Mouse (Mus musculus): ENCODE results near the gene Kndc1.
A peak's percentile ranks its signal among the peaks of the same experiment; 100 is the strongest.

Kndc1 gene

DNA sequence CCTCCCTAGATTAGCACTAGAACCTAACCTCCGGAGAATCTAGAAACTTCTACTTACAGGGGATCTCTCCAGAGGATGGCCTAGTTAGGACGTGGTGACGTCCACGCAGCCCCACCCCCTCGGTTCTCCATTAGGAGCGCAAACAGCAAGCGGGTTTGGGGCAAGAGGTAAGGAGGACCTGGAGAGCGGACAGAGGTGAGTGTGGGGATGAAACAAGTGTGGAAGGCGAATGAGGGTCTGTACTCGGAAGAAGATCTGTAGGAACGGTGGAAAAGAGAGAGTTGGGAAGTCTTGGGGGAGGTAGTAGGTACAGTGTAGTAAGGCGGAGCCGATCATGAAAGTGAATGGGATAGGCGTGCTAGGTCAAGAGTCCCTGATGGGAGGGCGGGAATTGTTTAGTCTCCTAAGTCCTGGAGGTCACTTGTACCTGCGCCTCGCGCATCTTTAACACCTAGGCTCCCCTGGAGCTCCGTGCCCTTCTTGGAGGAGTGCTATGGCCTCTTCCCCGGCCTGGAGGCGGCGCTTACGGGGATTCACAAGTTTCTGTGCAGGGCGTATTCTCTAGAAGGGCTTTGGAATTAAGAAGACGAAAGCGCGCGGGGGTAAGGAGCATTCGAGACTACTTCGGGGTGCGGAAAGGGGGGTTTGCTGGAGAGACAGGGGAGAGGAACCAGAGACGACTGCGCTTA is 55.9 kb downstream of the Kndc1 start:
- no peak for DNase-seq (ENCODE audit: low spot score in 2 of 2)

DNA sequence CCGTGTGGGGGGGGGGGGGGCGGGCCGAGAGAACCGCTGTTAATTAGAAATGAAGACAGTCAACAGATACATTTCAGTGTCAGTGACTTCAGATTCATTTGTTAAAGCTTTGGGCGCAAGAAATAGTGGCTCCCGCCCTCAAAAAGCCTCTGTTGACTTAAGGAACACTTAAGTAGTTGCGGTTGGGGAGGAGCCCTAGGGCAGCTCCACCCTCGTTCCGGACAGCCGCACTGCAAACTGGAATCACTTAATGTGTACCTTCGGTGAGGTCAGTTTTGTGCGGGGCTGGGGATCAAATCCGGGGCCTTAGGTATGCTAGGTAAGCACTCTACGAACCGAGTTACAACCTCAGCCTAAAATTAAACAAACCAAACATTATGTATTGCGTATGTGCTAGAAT is 56.6 kb downstream of the Kndc1 start:
- DNase-seq (ENCODE audit: low spot score in 2 of 2): no peak

DNA sequence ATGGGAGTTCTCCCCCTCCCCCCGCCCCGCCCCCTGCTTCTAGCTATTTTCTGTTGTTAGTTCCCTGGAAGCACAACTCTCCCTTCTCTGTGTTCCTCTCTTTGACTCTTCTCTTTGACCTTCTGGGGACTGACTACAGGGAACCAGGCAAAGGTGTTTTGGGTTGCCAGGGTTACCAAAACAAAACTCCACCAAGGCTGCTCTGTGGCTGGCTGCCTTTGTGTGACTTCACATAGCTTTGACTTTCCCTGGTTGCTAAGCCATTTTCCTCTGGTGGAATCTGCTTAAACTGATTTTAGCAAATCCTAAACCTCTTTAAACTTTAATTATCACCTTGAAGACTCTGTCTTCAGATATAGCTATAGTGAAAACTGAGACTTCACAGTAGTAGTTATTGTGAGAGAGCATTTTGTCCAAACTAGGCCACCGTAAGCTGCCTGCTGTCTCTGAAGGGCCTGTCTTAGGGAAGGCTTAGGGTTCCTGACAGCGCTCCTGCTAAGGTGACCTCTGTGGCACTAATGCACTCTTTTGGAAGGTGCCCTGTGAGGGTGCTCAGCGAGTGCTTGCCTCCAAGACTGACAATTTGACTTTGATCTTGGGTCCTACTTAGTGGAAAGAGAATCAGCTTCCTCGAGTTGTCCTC is 57.6 kb downstream of the Kndc1 start:
- DNase-seq (ENCODE audit: low spot score in 2 of 2): no peak

DNA sequence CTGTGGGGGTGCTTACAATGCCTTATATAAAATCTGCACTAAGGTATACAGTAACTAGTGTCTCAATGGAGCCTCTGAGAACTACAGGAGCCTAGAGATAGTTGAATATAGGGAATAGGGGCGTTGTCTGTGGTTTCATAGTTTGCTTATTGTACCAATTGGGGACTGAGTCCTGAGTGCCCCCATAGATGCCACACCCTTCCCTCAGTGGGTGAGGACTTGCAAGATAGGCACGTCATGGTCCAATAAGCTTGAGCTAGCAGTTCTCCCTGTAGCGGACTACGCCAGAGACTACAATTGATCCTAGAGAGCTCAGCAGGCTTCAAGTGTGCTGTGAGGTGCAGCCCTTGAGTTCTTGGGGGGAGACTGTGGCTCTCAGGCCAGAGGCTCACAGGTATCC is 61.0 kb downstream of the Kndc1 start:
- DNase-seq (ENCODE audit: low spot score in 2 of 2): no peak

DNA sequence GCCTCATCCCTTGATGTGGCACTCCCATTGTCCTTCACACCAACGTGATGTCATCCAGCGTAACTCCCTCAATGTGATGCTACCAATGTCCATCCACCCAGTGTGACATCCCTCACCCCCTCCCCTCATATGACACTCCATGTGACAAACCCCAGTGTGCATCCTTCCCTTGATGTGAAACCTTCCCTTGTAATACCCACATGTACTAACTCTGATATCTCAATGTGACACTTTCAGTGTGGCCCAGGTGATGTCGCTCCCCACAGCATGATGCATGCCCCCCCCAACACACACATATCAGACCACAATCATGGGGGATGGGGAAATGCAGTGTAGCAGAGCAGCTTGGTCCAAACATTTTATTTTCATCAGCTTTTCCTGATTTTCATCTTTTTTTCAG is 62.2 kb downstream of the Kndc1 start:
- no peak for DNase-seq (ENCODE audit: low spot score in 2 of 2)

DNA sequence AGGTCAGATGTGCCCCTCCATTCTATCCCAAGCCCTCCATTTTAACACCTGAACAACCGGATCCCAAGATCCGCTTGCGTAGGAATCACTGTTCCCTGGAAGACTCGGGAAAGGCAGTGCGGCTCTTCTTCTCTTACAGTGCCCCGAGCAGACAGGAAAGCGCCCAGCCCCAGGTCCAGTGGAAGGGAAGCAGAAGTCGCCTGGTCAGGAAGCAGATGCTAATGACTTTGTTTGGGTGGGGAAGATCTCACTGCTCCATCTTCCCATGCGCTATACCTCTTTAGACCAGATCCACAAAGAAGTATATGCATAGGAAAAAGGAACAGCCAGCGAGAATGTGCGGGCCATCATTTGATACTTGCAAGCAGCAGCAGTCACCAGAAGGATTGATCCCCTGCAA is 62.9 kb downstream of the Kndc1 start:
- no peak for DNase-seq (ENCODE audit: low spot score in 2 of 2)

DNA sequence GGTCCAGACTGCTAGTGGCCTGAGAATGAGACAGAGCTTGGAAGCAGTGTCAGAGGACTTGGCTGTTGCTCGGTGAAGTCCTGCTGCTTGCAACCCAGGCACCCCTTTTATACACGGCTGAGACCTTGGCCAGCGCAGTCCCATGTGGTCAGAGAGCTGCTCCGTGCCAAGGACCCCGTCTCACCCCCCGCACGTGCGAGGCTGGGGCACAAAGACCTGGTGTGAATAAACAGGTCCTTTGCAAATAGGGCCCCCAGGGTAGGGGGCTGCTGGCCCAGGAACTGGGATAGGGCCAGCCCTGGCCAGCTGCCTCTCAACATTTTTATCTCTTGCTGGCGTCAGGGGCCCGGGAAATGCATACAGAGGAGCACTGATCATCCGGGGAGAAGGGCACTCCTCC is 63.5 kb downstream of the Kndc1 start:
- DNase-seq (ENCODE audit: low spot score in 2 of 2): no peak

DNA sequence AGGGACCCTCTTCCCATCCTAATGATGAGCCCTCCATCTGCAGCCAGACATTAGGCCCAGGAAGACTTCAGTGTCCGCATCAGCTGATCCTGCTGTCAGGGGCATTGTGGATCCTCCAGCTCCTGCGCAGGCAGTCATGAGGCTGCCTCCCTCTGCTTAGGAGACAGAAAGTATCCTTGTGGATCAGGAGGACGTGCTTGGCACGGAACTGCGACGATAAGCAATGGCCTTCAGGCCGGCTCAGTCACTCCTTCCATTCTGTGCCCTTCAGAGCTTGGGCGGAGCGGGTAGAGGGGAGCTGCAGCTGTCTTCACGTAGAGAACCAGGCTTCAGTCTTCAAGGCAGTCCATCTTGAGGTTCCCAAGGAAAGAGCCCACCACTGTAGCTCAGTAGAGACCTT is 66.6 kb downstream of the Kndc1 start:
- no peak for DNase-seq (ENCODE audit: low spot score in 2 of 2)

DNA sequence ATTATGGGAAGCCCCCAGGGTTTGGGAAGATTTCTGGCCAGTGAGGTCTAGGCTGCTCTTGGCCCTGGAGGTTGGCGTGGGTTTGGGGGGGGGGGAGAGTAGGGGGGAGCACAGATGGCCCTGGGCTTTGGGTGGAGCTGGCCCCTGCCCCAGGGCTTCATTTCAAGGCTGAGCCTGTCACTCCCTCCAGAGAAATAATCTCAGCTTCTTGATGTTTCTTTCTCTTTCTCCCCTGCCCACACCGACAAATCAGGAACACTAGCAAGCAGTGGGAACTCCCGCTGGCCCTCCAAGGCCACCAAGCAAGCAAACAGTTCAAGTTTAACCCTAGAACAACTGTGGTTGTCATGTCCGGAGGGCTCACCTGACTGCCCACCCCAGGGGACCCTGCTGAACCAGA is 69.3 kb downstream of the Kndc1 start:
- no peak for DNase-seq (ENCODE audit: low spot score in 2 of 2)

DNA sequence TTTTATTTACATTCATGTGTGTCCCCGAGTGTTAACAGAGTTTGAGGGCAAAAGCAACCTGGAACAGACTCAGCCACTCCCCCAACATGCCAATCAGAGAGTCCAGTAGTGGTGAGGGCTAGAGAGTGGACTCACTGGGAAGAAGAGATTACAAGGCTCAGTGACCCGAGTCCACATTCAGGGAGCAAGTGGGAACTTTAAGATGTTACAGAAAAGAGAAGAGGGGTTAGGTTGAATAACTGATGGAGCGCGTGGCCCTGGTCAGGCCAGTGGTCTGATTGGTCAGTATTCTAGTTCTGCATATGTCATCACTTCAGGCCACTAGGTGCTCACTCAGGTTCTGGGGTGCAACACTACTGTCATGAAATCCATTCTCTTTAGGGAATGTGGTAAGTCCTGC is 72.7 kb downstream of the Kndc1 start:
- no peak for DNase-seq (ENCODE audit: low spot score in 2 of 2)

DNA sequence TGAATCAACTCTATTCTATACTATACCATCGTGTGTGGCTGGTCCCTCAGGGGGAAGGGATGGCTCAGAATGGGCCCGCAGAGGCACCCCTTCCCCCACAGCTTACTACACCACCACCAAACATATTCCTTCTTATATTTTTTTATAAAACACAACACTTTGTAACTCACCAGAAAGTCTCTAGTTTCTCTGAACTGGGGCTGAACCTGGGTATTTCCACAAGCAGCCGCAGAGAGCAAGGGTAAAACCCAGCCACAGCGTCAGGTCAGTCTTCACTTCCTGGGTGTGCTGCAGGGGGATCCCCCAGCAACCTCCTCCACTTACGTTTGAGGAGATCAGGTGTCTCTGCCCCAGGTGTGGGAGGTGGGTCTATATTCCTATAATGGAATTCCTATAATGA is 73.9 kb downstream of the Kndc1 start:
- no peak for DNase-seq (ENCODE audit: low spot score in 2 of 2)

DNA sequence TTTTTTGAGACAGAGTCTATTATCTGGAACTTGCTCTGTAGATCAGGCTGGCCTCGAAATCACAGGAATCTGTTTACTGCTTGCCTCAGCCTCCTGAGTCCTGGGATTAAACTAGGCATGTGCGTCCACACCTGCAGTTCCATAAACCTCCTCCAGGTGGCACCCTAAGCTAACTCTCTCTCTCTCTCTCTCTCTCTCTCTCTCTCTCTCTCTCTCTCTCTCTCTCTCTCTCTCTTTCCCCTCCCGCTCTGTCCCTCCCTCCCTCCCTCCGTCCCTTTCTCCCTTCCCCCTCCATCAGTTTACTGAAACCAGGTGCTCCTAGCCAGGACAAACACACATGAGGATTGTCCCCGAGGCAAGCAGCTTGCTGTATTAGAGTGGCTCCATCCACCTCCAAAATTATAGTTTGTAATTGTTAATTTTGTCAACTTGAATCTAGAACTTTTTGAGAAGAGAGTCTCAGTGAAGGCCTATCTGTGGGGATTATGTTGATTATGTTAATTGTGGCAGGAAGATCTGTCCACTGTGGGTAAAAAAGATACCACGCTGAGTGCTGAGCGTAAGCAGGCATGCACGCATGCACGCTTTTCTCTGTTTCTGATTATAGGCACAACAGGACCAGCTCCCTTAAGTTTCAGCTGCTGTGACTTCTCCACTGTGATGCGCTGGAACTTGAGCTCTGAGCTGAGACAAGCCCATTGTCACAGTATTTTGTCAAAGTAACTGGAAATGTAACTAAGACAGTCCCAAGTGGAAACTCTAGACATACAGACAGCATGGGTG is 75.0 kb downstream of the Kndc1 start:
- peak; percentile 92 to 95 for DNase-seq (ENCODE audit: low spot score in 2 of 2)

DNA sequence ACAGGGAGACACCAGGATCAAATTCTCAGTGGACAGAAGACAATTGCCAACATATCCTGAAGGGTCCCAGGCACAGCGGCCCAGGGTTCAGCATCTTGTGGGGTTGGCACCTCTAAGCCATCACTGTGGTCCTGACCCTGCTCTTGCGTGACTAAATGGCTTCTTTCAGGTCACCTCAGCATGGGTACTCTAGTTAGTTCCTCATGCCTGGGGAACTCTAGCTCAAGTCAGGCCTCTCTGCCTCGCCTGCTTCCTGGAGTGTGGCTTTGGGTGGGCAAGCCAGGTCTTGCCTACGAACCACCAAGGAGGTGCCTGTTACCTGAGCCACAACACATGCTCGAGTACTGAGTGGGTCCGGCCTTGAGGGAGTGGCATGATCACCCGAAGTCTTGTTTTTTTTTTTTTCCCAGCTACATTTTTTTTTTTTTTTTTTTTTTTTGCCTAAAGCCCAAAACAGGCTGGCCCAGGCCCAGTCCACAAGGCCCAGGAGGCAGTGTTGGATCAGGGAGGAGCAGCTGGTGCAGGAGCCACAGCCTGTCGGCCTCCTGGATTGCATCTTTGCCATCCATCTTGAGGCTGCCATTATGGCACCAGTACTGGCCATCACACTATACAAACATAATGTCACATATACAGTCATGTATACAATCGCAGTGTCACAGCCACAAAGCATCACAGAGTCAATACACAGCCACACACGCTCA is 75.9 kb downstream of the Kndc1 start:
- no peak for DNase-seq (ENCODE audit: low spot score in 2 of 2)

DNA sequence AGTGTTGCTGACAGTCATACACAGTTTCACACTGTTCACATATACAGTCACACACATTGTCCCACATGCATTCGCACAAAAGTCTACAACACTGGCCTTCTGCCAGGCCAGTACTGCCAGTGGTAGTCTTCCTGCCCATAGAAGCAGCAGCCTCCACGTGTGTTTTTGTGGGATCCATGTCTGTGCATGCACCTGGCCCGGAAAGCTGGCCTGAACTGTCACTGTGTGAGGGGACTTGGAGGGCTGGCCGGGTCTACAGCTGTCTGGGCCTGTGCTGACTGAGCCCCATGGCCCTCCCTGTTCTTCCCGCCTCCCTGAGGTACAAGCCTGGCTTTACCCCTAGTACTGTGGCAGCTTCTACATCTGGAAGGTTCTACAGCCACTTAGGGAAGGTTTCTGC is 76.5 kb downstream of the Kndc1 start:
- no peak for DNase-seq (ENCODE audit: low spot score in 2 of 2)

DNA sequence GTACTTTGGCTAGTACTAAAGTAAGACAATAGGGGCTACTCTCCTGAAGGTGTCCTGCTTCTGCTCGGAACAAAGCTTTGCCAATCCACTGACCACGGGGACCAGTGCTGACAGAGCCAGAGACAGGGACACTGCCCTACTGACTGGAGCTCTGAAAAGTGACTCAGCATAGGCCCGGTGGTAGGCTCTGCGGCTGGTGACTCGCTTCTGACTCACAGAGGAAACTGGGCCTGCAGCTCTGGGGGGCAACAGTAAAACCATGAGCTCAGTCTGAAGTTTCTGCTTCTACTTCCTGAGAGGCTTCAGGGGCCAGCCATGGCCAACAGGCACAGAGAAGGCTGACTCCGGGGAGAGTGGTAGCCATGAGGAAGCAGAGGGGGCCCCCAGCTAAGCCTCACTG is 76.9 kb downstream of the Kndc1 start:
- no peak for DNase-seq (ENCODE audit: low spot score in 2 of 2)

DNA sequence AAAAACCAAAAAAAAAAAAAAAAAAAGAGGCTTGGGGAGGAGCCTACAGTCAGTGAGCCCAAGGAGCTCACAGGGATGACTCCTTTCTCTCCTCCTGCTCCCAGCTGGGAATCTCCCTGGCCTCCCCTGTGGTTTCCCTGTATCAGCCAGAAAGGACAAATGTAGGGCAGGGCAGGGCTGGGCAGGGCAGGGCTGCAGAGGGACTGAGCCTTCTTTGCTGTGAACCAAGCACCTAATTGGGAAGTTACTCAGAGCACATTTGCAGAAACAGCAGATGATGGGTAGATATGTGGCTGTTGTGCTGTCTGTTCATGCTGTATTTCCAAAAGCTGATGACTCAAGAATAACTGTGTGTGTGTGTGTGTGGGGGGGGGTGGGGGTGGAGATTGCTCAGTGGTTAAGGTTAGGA is 78.4 kb downstream of the Kndc1 start:
- no peak for DNase-seq (ENCODE audit: low spot score in 2 of 2)

DNA sequence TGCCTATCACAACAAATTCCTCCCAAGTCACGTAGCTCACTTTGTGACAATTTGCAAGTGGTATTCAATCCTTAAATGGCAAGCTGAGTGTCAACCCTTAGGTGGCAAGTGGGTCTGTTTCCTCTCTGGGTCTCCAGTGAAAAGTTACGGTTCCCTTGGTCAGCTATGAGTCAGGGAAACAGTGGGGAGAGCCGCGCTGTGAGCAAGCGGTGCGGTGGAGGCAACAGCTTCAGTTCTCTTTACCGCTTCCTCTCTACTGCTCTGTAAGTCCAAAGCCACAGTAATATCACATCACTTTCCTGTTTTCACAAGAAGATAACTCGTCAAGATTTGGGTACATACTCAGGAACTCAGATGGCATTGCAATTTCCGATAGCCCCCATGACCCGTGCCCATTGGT is 79.8 kb downstream of the Kndc1 start:
- no peak for DNase-seq (ENCODE audit: low spot score in 2 of 2)

DNA sequence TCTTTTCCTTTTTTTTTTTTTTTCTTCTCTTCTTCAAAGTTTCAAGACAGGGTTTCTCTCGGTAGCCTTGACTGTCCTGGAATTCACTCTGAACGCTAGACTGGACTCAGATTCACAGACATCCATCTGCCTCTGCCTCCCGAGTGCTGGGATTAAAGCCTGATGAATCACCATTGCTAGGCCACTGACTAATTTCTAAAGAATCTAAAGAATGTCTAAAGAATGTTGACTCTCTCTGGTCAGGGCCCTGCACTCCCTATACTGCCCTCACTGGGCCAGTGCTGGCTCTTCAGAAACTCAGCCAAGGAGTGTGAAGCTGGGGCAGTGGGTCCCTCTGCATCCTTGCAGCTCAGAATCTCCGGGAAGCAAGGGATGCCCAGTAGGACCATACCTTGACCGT is 81.0 kb downstream of the Kndc1 start:
- DNase-seq (ENCODE audit: low spot score in 2 of 2): no peak

DNA sequence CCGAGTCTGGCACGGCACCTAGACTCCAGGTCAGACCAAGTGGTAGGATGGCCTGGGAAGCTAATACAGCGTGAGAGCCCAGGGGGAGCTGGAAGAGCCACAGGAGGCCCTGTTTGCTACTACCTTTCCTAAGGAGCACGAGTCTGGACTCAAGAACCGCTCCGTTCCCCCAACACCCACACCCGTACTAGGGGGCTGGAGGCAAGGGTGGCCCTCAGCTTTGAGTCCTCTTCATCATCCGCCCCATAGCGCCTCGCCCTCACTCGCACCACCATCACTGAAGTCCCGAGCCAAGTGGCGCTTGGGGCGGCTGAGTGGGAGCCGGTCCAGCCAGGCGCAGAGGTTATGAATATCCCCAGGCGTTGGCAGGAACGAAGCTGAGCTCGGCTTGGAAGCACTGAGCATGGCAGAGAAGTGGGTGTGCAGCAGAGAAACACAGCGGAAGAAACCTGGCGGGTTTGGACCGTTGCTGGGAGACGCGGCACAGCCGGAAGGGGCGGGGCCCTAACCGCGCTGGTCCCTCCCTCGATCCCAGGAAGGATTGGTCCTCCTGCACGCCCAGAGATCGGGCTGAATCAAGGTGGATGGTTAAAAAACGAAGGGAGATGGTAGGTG is 83.9 kb downstream of the Kndc1 start, which contains the start of gene 6430531B16Rik:
TSS of gene 6430531B16Rik (minus strand) at position 478 of the 615 bp plus-strand sequence.
- peak; percentile 91 to 94 for DNase-seq (ENCODE audit: low spot score in 2 of 2)

DNA sequence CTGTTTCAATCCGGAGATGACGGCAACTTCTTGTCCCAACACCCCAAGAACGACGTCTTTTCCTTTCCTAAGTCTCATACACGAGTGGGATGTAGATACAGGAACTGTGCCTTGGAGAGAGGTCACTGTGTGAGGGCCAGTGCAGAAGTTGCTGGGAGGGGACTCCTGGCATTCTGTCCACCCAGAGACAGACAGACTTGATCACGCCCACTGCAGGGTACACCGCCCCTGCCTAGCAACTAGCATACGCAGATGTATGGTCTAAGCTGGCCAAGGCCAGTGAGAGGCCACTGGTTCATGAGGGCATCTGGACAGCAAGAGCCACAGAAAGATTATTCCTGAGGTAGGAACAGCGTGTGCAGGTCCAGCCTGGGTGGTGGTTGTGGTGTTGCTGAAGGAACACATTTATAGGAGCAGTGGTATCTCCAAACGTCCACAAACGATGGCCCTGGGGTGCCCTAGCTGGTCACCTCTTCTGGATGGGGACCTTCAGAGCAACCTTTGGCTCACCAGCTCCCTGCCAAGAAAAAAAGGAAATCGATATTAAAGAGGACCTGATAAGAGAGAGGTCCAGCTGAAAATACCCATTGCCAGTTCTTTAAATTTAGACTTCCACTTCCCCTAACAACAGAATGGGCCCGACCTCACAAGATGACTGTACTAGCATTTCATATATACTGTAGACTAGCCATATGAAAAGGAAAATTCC is 84.7 kb downstream of the Kndc1 start:
- peak; percentile 23 to 29 for DNase-seq (ENCODE audit: low spot score in 2 of 2)

DNA sequence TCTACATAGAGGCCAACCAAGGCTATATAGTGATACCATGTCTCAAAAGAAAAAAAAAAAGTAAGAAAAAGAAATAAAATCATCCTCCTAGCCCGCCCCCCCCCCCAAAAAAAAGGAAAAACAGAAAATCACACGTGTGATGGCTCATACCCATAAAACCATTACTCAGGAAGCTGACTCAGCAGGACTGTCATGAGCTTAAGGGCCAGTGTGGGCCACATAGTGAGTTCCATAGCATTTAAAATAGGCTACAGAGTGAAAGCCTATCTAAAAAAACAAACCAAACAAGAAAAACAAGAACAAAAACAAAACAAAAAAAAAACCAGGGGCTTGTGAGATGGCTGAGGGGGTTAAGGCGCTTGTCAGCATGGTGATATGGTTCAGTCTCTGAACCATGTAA is 86.3 kb downstream of the Kndc1 start:
- no peak for DNase-seq (ENCODE audit: low spot score in 2 of 2)
